Mouse (Mus musculus) stomach, embryonic 14.5 days (tissue): ENCODE results near the gene Slc6a6. TPM values are rescaled to one million over a fixed set of nuclear protein-coding genes. Genes with fewer than 3 reads are reported as not detected.

ENCODE experiments used
- ATAC-seq: fragments of 200-750 bp; cut with Nextera tagmentation; 2 replicates; pipeline ENCODE4 v1.8.0; 2017; ENCODE audit warnings: low read depth, moderate TSS enrichment; ENCODE audit not compliant: insufficient number of reproducible peaks, insufficient read depth, low FRiP score
- H3K27ac ChIP-seq: fragments of 300-500 bp; sonication (generic); 2 replicates; pipeline ENCODE4 v1.5.1; 2014; ENCODE audit warnings: mild to moderate bottlenecking, low read length, moderate library complexity, mixed read lengths
- H3K27me3 ChIP-seq: fragments of 300-500 bp; sonication (generic); 2 replicates; pipeline ENCODE4 v1.6.1; 2014; ENCODE audit warnings: low read length, control low read depth, mixed read lengths; ENCODE audit not compliant: control insufficient read depth, insufficient read depth
- H3K36me3 ChIP-seq: fragments of 300-500 bp; sonication (generic); 2 replicates; pipeline ENCODE4 v1.6.1; 2014; ENCODE audit warnings: mild to moderate bottlenecking, control low read depth, low read length, moderate library complexity, mixed read lengths; ENCODE audit not compliant: control insufficient read depth, insufficient read depth
- H3K4me1 ChIP-seq: fragments of 300-500 bp; sonication (generic); 2 replicates; pipeline ENCODE4 v1.6.1; 2014; ENCODE audit warnings: low read length, control low read depth, mixed read lengths; ENCODE audit not compliant: control insufficient read depth, insufficient read depth
- H3K4me2 ChIP-seq: fragments of 300-500 bp; sonication (generic); replicated peaks from 2 replicates; pipeline ENCODE4 v1.6.1; 2014; ENCODE audit warnings: low read depth, low read length, control low read depth
- H3K4me3 ChIP-seq: fragments of 300-500 bp; sonication (generic); 2 replicates; pipeline ENCODE4 v1.5.1; 2014; ENCODE audit warnings: low read depth, low read length, control low read depth
- H3K9ac ChIP-seq: fragments of 300-500 bp; sonication (generic); replicated peaks from 2 replicates; pipeline ENCODE4 v1.6.1; 2014; ENCODE audit warnings: low read depth, mild to moderate bottlenecking, control low read depth, low read length, moderate library complexity, mixed read lengths
- H3K9me3 ChIP-seq: fragments of 300-500 bp; sonication (generic); 2 replicates; pipeline ENCODE4 v1.6.1; 2016; ENCODE audit warnings: low read depth, low read length, control low read depth; ENCODE audit not compliant: control insufficient read depth
- WGBS: fragments of 180-500 bp; shearing (Covaris S2); extraction: QIAGEN DNeasy Blood & Tissue Kit; methylation state at CpG from one replicate; pipeline ENCODE4 v1.1.7; 2014; 5-methylcytosine and 5-hydroxymethylcytosine counted together
- polyA plus RNA-seq: library from polyadenylated mRNA; unstranded; fragments of >200 nt; fragmentation: Nextera tagmentation; extraction: Ambion mirVana; gene quantifications from 2 replicates; pipeline ENCODE4 v1.2.1, GENCODE M21; 2014

Slc6a6 gene
- polyA plus RNA-seq, 1 experiment from 2014 or later = 60.3 TPM

DNA sequence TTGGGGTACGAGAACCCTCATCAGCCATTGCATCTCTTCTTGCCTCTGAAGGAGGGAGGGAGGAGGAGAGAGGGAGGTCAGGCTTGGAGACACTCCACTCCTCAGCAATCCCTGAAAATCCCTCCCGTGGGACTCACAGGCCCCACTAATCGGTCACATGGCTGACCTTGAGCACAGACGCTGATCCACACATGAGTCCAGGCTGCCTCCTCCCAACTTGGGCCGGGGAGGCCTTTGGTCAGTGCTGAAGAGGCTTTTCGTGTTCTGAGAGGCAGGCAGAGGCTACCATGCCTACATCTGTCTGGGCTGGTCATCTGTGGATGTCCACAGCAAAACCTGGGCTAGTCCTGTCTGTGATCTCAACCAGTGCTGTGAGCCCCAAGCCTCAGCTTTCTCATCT, 20.2 kb upstream of the Slc6a6 start:
- H3K4me1 ChIP-seq = peaks cover 7% of the 10 kb centered on the region; the same call in 1 of the 2 replicates
- H3K9me3 ChIP-seq = no peaks in the 10 kb centered on the region
- no peak overlapping the region for H3K4me3 ChIP-seq
- H3K9ac ChIP-seq = no peak overlapping the region
- H3K27me3 ChIP-seq = no peaks in the 10 kb centered on the region
- no peak overlapping the region for H3K4me2 ChIP-seq
- no peaks in the 10 kb centered on the region for H3K36me3 ChIP-seq
- ATAC-seq = no peak
- 77% methylated on average over 6 of the region's 6 CpGs for WGBS
- H3K27ac ChIP-seq = no peak overlapping the region

DNA sequence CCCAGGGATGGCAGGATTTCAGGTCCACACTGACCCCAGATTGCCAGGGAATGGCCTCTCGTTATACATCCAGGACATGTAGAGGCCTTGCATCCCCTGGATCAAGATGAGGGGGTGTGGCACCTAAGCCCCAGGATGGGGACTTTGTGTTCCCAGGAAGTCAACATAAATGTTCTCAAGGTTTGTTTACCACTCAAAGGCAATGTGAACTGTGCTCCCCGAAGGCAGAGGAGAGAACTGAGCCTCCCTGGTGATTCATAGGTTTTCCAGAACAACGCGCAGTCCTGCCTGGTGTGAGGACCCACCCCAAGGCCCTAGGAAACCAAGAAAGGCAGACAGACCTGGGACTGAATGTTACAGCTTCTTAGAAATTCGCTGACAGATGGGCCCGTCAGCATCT, 18.6 kb upstream of the Slc6a6 start:
- 75% methylated on average over 6 of the region's 6 CpGs for WGBS
- ATAC-seq = no peak
- Histone ChIP-seq H3K4me1 (peaks cover under 1% of the 10 kb centered on the region; the same call in 1 of the 2 replicates), H3K27me3 (no peaks in the 10 kb centered on the region), H3K4me3 (no peak overlapping the region), H3K36me3 (no peaks in the 10 kb centered on the region), H3K9ac (no peak overlapping the region), H3K4me2 (no peak overlapping the region), H3K27ac (no peak overlapping the region), H3K9me3 (no peaks in the 10 kb centered on the region)

DNA sequence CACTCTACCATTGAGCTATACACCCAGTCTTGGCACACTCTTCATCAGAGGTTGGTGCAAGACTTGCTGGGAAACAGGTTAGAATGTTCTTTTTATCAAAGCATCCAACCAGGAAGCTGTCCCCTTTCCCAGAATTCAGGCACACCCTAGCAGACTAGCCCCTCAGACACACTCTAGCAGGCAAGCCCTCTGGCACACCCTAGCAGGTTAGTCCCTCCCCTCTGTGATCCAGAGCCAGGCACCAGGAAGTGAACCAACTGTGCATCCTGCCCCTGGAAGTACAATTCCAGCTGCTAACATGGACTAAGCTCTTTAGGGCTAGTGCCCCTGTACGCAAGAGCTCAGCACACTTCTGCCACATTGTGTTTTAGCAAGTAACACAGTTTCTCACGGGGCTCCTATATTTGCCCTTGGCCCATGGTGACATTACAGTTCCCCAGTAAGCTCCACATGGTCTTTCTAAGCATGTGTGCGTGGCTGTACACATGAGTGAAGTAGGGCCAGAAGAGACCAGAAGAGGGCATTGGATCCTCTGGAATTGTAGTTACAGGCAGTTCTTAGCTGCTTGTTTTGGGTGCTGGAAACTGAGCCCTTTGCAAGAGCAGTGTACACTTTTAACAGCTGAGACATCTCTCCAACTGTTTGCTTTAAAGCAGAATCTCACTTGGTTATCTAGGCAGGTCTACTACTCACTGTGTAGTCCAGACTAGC, 17.7 kb upstream of the Slc6a6 start:
- no peaks in the 10 kb centered on the region for H3K9me3 ChIP-seq
- H3K9ac ChIP-seq = no peak overlapping the region
- H3K27me3 ChIP-seq = no peaks in the 10 kb centered on the region
- H3K4me1 ChIP-seq = no peaks in the 10 kb centered on the region
- H3K36me3 ChIP-seq = no peaks in the 10 kb centered on the region
- no peak for ATAC-seq
- H3K4me3 ChIP-seq = no peak overlapping the region
- WGBS = 81% methylated on average over 3 of the region's 3 CpGs
- H3K4me2 ChIP-seq = no peak overlapping the region
- H3K27ac ChIP-seq = no peak overlapping the region

DNA sequence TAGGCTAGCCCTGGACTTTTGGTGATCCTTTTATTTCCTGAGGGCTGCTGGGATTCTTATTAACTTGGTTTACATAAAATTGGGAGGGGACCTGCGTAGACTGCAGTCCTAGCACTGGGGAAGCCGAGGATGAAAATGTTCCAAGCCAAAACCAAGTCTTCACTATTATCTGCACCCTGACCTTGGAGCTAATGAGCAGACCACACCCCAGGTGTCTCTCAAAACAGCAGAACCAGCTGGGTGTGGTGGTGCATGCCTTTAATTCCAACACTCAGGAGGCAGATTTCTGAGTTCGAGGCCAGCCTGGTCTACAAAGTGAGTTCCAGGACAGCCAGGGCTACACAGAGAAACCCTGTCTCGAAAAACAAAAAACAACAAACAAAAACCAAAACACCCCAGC, 16.7 kb upstream of the Slc6a6 start:
- whole genome bisulfite sequencing = 87% methylated on average over 4 of the region's 4 CpGs
- no peaks in the 10 kb centered on the region for H3K27me3 ChIP-seq
- no peak overlapping the region for H3K4me3 ChIP-seq
- H3K9me3 ChIP-seq = no peaks in the 10 kb centered on the region
- H3K27ac ChIP-seq = no peak overlapping the region
- no peak for ATAC-seq
- no peaks in the 10 kb centered on the region for H3K4me1 ChIP-seq
- no peak overlapping the region for H3K9ac ChIP-seq
- no peak overlapping the region for H3K4me2 ChIP-seq
- no peaks in the 10 kb centered on the region for H3K36me3 ChIP-seq

DNA sequence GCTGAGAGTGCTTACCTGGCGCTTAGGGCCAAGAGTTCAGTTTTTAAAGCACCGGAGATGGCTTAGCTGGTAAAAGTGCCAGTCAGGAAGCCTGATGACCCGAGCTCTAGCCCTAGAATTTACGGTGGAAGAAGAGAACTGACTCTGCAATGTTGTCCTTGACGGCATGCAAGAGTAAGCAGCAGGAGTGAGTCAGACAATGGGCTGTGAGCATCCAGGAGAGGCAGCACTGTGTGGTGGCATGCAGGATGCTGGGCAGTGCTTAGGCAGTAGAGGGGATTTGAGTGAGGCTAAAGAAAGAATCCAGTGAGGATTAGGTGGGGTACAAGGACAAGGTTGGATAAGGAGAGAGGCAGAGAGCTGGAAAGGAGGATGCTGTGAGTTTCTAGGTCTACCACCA, 15.6 kb upstream of the Slc6a6 start:
- Histone ChIP-seq H3K27me3 (no peaks in the 10 kb centered on the region), H3K27ac (no peak overlapping the region), H3K36me3 (no peaks in the 10 kb centered on the region), H3K4me2 (no peak overlapping the region), H3K9me3 (no peaks in the 10 kb centered on the region), H3K4me1 (no peaks in the 10 kb centered on the region), H3K9ac (no peak overlapping the region), H3K4me3 (no peak overlapping the region)
- 55% methylated on average over 5 of the region's 5 CpGs for WGBS
- ATAC-seq = no peak

DNA sequence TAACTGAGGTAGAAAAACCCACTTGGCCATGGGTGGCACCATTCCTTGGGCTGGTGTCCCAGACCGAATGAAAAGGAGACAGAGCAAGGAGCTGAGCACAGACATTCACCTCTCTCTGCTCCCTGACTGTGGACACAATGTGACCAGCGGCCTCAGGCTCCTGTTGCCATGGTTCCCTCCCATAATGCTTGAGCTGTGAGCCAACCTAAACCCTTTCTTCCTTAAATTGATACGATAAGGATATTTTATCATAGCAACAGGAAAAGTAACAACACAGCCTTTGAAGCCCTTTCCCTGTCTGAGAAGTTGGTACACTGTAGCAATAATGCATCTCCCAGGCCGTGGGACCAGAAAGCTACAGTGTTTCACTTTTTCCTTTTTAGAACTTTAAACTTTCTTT, 14.6 kb upstream of the Slc6a6 start:
- H3K4me2 ChIP-seq = no peak overlapping the region
- H3K4me1 ChIP-seq = no peaks in the 10 kb centered on the region
- H3K27me3 ChIP-seq = no peaks in the 10 kb centered on the region
- no peak overlapping the region for H3K27ac ChIP-seq
- no peak for ATAC-seq
- WGBS = 57% methylated on average over 4 of the region's 4 CpGs
- no peaks in the 10 kb centered on the region for H3K9me3 ChIP-seq
- H3K36me3 ChIP-seq = no peaks in the 10 kb centered on the region
- no peak overlapping the region for H3K4me3 ChIP-seq
- H3K9ac ChIP-seq = no peak overlapping the region

DNA sequence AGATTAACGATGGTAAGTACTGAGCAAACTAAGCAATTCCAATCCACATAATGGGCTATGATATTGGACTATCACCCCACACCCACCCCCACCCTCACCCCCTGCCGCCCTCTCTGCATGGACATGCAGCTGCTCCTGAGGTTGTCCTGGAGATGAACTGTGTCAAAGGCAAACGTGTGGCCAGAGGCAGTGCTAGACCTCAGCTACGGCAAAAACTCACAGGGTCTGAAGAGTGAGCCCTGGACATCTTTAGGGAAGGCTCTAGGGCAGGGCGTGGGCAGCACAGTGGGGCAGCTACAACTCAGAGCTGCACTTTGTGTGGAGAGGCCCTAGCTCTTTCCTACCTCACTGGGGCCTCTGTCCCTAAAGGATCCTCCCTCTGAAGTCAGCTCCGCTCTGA, 13.6 kb upstream of the Slc6a6 start:
- Histone ChIP-seq H3K9me3 (no peaks in the 10 kb centered on the region), H3K27ac (no peak overlapping the region), H3K4me1 (0 out of 2 replicates have a peak, but pooled peaks cover 4% of the 10 kb centered on the region), H3K9ac (no peak overlapping the region), H3K4me3 (no peak overlapping the region), H3K4me2 (no peak overlapping the region), H3K36me3 (no peaks in the 10 kb centered on the region), H3K27me3 (no peaks in the 10 kb centered on the region)
- ATAC-seq = no peak
- 60% methylated on average over 6 of the region's 6 CpGs for WGBS

DNA sequence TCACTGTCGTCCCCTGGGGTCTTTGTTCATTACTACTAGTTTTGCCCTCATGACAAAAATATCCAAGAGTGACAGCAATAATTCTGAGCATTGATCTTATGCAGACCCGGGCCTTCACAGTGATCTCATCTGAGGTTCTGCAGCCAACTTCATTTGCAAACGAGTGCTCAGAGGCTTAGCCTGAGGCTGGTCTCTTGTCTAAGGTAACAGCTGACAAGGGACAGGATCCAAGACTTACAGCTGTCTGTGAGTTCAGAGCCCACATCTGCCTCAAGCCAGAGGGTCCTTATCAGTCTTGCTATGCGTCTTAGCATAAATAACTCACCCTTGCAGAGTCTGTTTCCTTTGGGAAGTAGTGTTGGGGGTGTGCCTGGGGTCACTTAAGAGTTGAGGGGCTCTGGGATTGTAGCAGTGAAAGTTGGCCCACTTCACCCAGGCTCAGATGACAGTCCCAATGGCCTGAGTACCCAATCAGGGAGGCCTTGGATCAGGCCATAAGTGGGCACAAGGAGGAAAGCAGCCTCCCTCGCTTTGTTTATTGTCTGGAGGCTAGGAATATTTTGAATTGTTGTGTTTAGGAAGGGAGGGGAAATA, 9.0 kb upstream of the Slc6a6 start:
- no peak for ATAC-seq
- H3K9me3 ChIP-seq = no peaks in the 10 kb centered on the region
- peaks cover 7% of the 10 kb centered on the region; the same call in 1 of the 2 replicates for H3K4me1 ChIP-seq
- no peaks in the 10 kb centered on the region for H3K27me3 ChIP-seq
- H3K27ac ChIP-seq = no peak overlapping the region
- no peaks in the 10 kb centered on the region for H3K36me3 ChIP-seq
- H3K4me2 ChIP-seq = no peak overlapping the region
- H3K4me3 ChIP-seq = no peak overlapping the region
- H3K9ac ChIP-seq = no peak overlapping the region
- 33% methylated on average over 5 of the region's 5 CpGs for WGBS
